In genomic region chr13:19336310-19336709, GRCm38 (mm10) we compare ENCODE assay signal across 6 mouse cellular contexts. TPM values are rescaled to one million over a fixed set of nuclear protein-coding genes. Genes with fewer than 3 reads are reported as not detected.
DNase-seq lines count a peak whose midpoint lies in the region; ATAC-seq lines count a peak whose summit lies in the region.

No protein-coding gene starts in this region.

- ATAC-seq in frontal cortex, adult (ENCODE audit: low TSS enrichment) = peak; percentile 79

- DNase-seq in layer of hippocampus, adult 18-20 months (ENCODE audit: low spot score in 2 of 2) = peak; percentile 45 to 74
- peak; percentile 25 for DNase-seq in layer of hippocampus, adult 9-10 months (ENCODE audit: low spot score)
- peak; percentile 13 to 25 for DNase-seq in layer of hippocampus, postnatal 14 days (ENCODE audit: low spot score in 2 of 2)
- DNase-seq in left cerebral cortex, postnatal 4 days = peak; percentile 45
- peak; percentile 18 to 42 for DNase-seq in right cerebral cortex, postnatal 36 days (ENCODE audit: low spot score in 2 of 2)

- intact Hi-C loops in left cerebral cortex, postnatal 4 days (cut with DNase I) = loop anchor here (5.0 kb wide), 1 partner anchor 524 kb away; no protein-coding TSS in a partner anchor

RNA-seq across cellular contexts. Expression of gene Stard3nl, which starts 59.3 kb away (rescaled TPM):
- 10 to 100 TPM; 59.1 to 59.2 TPM for total RNA-seq in layer of hippocampus, adult 18-20 months (2021)
- total RNA-seq in layer of hippocampus, postnatal 14 days (2021) = 10 to 100 TPM; 68.7 to 72.1 TPM
- total RNA-seq in left cerebral cortex, postnatal 4 days (2021) = 10 to 100 TPM; 90.5 to 93.4 TPM

Comparison
In these comparisons a context has a peak if more than half of its experiments do, and no peak if none do; other contexts are left out.
1. Peak in every context shown above with its lines: DNase-seq and ATAC-seq.